Mouse (Mus musculus) myocyte (in vitro differentiated cells): ENCODE data around the gene Ndrg3. TPM values are rescaled to one million over a fixed set of nuclear protein-coding genes. Genes with fewer than 3 reads are reported as not detected.

ENCODE experiments used
- H3K27me3 ChIP-seq: one replicate; pipeline ENCODE4 v1.6.1; 2011; ENCODE audit not compliant: control insufficient read depth, insufficient read depth, insufficient read length
- H3K36me3 ChIP-seq: one replicate; pipeline ENCODE4 v1.6.1; 2011; ENCODE audit not compliant: control insufficient read depth, insufficient read depth
- H3K4me2 ChIP-seq: one replicate; pipeline ENCODE4 v1.6.1; 2011; ENCODE audit warnings: low read depth, control low read depth
- H3K4me3 ChIP-seq: one replicate; pipeline ENCODE4 v1.5.1; 2011; ENCODE audit warnings: mild to moderate bottlenecking, control low read depth, moderate library complexity
- H3K79me2 ChIP-seq: one replicate; pipeline ENCODE4 v1.6.1; 2011; ENCODE audit not compliant: control insufficient read depth, insufficient read depth
- H3ac ChIP-seq: one replicate; pipeline ENCODE4 v1.6.1; 2011; ENCODE audit not compliant: control insufficient read depth, insufficient read length
- CEBPB ChIP-seq: IDR thresholded peaks from 2 replicates; pipeline ENCODE4 v1.6.1; 2011; ENCODE audit warnings: mild to moderate bottlenecking, moderate library complexity; ENCODE audit not compliant: poor library complexity, insufficient read depth, severe bottlenecking
- E2F4 ChIP-seq: IDR thresholded peaks from one replicate; pipeline ENCODE4 v1.6.1; 2011; ENCODE audit warnings: mild to moderate bottlenecking, control low read depth, moderate library complexity; ENCODE audit not compliant: insufficient read depth
- MAX ChIP-seq: IDR thresholded peaks from one replicate; pipeline ENCODE4 v1.6.1; 2011; ENCODE audit warnings: low read depth, mild to moderate bottlenecking, control low read depth
- MYOD1 ChIP-seq, 3 experiments: IDR thresholded peaks; one replicate each; pipeline ENCODE4 v1.6.1; 2011; ENCODE audit warnings: control low read depth in 2 of 3, low read depth in 2 of 3, mild to moderate bottlenecking in 2 of 3, moderate library complexity in 1 of 3; ENCODE audit not compliant: insufficient read length in 2 of 3, control insufficient read depth in 1 of 3
- MYOG ChIP-seq, 3 experiments: IDR thresholded peaks; one replicate each; pipeline ENCODE4 v1.6.1; 2011; ENCODE audit warnings: control low read depth in 2 of 3, low read depth in 2 of 3, mild to moderate bottlenecking in 2 of 3; ENCODE audit not compliant: insufficient read length in 2 of 3, control insufficient read depth in 1 of 3, insufficient read depth in 1 of 3
- POLR2A ChIP-seq: IDR thresholded peaks from one replicate; pipeline ENCODE4 v1.6.1; 2011; ENCODE audit warnings: low read depth, mild to moderate bottlenecking, control low read depth, moderate library complexity; ENCODE audit not compliant: insufficient read length
- POLR2AphosphoS2 ChIP-seq: IDR thresholded peaks from one replicate; pipeline ENCODE4 v1.6.1; 2011; ENCODE audit warnings: low read depth, control low read depth; ENCODE audit not compliant: insufficient read length
- REST ChIP-seq: IDR thresholded peaks from one replicate; pipeline ENCODE4 v1.6.1; 2011; ENCODE audit warnings: mild to moderate bottlenecking, control low read depth, moderate library complexity; ENCODE audit not compliant: insufficient read depth, insufficient read length
- SRF ChIP-seq: IDR thresholded peaks from one replicate; pipeline ENCODE4 v1.6.1; 2011; ENCODE audit warnings: low read depth; ENCODE audit not compliant: control insufficient read depth, insufficient read length
- TCF12 ChIP-seq: IDR thresholded peaks from one replicate; pipeline ENCODE4 v1.6.1; 2011; ENCODE audit warnings: mild to moderate bottlenecking, control low read depth; ENCODE audit not compliant: poor library complexity, insufficient read depth, severe bottlenecking
- TCF3 ChIP-seq: IDR thresholded peaks from one replicate; pipeline ENCODE4 v1.6.1; 2011; ENCODE audit warnings: low read depth, control low read depth; ENCODE audit not compliant: insufficient read length
- USF1 ChIP-seq: IDR thresholded peaks from one replicate; pipeline ENCODE4 v1.6.1; 2011; ENCODE audit warnings: low read depth, mild to moderate bottlenecking, control low read depth, moderate library complexity
- polyA plus RNA-seq: library from polyadenylated mRNA; unstranded; fragments of >200 nt; fragmentation: generic; extraction: Trizol; gene quantifications from one replicate; pipeline ENCODE4 v1.2.1, GENCODE M21; 2012; ENCODE audit warnings: missing spikeins

Ndrg3 gene
- polyA plus RNA-seq, 1 experiment: 34.0 TPM

DNA sequence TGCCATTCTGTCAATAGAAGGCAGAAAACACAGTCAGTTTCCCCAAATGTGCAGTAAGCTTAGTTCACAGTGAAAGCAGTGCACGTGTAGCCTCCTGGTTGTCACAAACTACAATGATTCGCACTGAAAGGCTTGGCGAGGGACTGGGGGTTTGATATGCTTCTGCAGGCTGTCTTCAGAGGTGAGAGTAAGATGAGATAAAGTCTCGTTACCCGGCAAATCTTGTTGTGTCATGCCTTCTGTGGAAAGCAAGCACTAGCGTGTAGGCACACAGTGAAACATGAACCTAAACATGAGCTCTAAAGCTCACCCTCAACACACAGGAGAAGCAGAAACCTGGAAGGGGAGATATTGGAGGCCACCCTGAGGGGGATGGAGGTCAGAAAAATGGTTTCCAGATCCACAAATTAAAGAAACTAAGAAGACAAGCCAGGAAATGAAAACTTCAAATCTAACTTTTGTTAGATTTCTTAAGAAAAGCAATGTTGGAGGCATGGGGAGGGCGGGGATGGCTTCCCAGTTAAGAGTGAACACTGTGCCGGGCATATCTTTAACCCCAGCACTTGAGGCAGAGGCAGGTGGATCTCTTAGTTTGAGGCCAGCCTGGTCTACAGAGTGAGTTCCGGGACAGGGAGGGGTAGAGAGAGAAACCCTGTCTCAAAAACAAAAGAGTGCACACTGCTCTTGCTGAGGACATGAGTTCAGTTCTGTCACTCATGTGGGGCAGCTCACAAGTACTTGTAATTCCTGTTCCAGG lies 33.2 kb downstream of the Ndrg3 start:
- H3K4me3 ChIP-seq: no peak overlapping the region
- no peak overlapping the region for H3K4me2 ChIP-seq
- no peak for TF ChIP-seq MYOG (IDR thresholded peaks at IDR 0.05; ENCODE audit: control insufficient read depth in 1 of 3, insufficient read depth in 1 of 3, insufficient read length in 2 of 3, low read depth in 2 of 3)
- no peak for TF ChIP-seq POLR2A
- TF ChIP-seq POLR2AphosphoS2: no peak
- TF ChIP-seq CEBPB: no peak
- TF ChIP-seq MAX: no peak
- TF ChIP-seq TCF12: no peak
- no peak for TF ChIP-seq E2F4
- TF ChIP-seq MYOD1 (IDR thresholded peaks at IDR 0.05; ENCODE audit: control insufficient read depth in 1 of 3, insufficient read length in 2 of 3, low read depth in 2 of 3): no peak
- no peak for TF ChIP-seq REST
- TF ChIP-seq USF1: no peak
- TF ChIP-seq TCF3: no peak
- no peak for TF ChIP-seq SRF

GRCm38 (mm10) chr2:156957035-156957434 lies 34.8 kb downstream of the Ndrg3 start:
- peaks cover 14% of the 10 kb centered on the region for H3K36me3 ChIP-seq
- no peak overlapping the region for H3K4me2 ChIP-seq
- no peak overlapping the region for H3ac ChIP-seq
- H3K4me3 ChIP-seq: no peak overlapping the region
- no peaks in the 10 kb centered on the region for H3K79me2 ChIP-seq
- TF ChIP-seq CEBPB: no peak
- TF ChIP-seq SRF: no peak
- TF ChIP-seq POLR2A: no peak
- no peak for TF ChIP-seq TCF3
- no peak for TF ChIP-seq POLR2AphosphoS2
- TF ChIP-seq REST: no peak
- no peak for TF ChIP-seq TCF12
- no peak for TF ChIP-seq MYOD1 (IDR thresholded peaks at IDR 0.05; ENCODE audit: control insufficient read depth in 1 of 3, insufficient read length in 2 of 3, low read depth in 2 of 3)
- no peak for TF ChIP-seq MYOG (IDR thresholded peaks at IDR 0.05; ENCODE audit: control insufficient read depth in 1 of 3, insufficient read depth in 1 of 3, insufficient read length in 2 of 3, low read depth in 2 of 3)
- TF ChIP-seq E2F4: no peak
- TF ChIP-seq MAX: no peak
- no peak for TF ChIP-seq USF1
- no peaks in the 10 kb centered on the region for H3K27me3 ChIP-seq

More for the DNA sequence above, 33.2 kb downstream of the Ndrg3 start:
- no peak overlapping the region for H3ac ChIP-seq
- H3K36me3 ChIP-seq: peaks cover 14% of the 10 kb centered on the region
- H3K27me3 ChIP-seq: no peaks in the 10 kb centered on the region
- no peaks in the 10 kb centered on the region for H3K79me2 ChIP-seq

GRCm38 (mm10) chr2:156956306-156956705 lies 35.5 kb downstream of the Ndrg3 start:
- no peaks in the 10 kb centered on the region for H3K79me2 ChIP-seq
- TF ChIP-seq TCF12 (no peak), REST (no peak), MAX (no peak), POLR2A (no peak), TCF3 (no peak), POLR2AphosphoS2 (no peak), MYOG (IDR thresholded peaks at IDR 0.05; ENCODE audit: control insufficient read depth in 1 of 3, insufficient read depth in 1 of 3, insufficient read length in 2 of 3, low read depth in 2 of 3) (no peak), USF1 (no peak), MYOD1 (IDR thresholded peaks at IDR 0.05; ENCODE audit: control insufficient read depth in 1 of 3, insufficient read length in 2 of 3, low read depth in 2 of 3) (no peak), SRF (no peak), CEBPB (no peak), E2F4 (no peak)
- H3K4me3 ChIP-seq: no peak overlapping the region
- H3K27me3 ChIP-seq: no peaks in the 10 kb centered on the region
- H3K36me3 ChIP-seq: peaks cover 14% of the 10 kb centered on the region
- no peak overlapping the region for H3ac ChIP-seq
- no peak overlapping the region for H3K4me2 ChIP-seq

- Histone ChIP-seq H3ac (no peak overlapping the region), H3K79me2 (no peaks in the 10 kb centered on the region), H3K4me2 (no peak overlapping the region), H3K27me3 (no peaks in the 10 kb centered on the region), H3K4me3 (no peak overlapping the region), H3K36me3 (peaks cover 16% of the 10 kb centered on the region)
- TF ChIP-seq SRF: no peak
- no peak for TF ChIP-seq MYOG (IDR thresholded peaks at IDR 0.05; ENCODE audit: control insufficient read depth in 1 of 3, insufficient read depth in 1 of 3, insufficient read length in 2 of 3, low read depth in 2 of 3)
- TF ChIP-seq TCF12: no peak
- TF ChIP-seq POLR2AphosphoS2: no peak
- TF ChIP-seq REST: no peak
- TF ChIP-seq POLR2A: no peak
- TF ChIP-seq CEBPB: no peak
- no peak for TF ChIP-seq MAX
- no peak for TF ChIP-seq E2F4
- no peak for TF ChIP-seq USF1
- TF ChIP-seq TCF3: no peak
- no peak for TF ChIP-seq MYOD1 (IDR thresholded peaks at IDR 0.05; ENCODE audit: control insufficient read depth in 1 of 3, insufficient read length in 2 of 3, low read depth in 2 of 3)
These were observed 37.4 kb downstream of the Ndrg3 start for GRCm38 (mm10) chr2:156954463-156954862.
